Mouse (Mus musculus): Measurements from ENCODE around the gene Tmem192. TPM values are rescaled to one million over a fixed set of nuclear protein-coding genes. Genes with fewer than 3 reads are reported as not detected.
"Not testable (repeated sequence)": the region's sequence is repeated elsewhere in the genome, so short reads cannot be mapped to it uniquely, and the experiment has no call there.

Tmem192 gene
- total RNA-seq, 2 experiments from 2014 or later = 17.6 to 32.4 TPM

GRCm38 (mm10) chr8:64959025-64959424 is 12.0 kb downstream of the Tmem192 start:
- 0 out of 2 replicates have a peak, but pooled peaks have one; percentile 34 for ATAC-seq (replicated peaks; ENCODE audit: poor library complexity)

GRCm38 (mm10) chr8:64962836-64963235 is 15.9 kb downstream of the Tmem192 start:
- ATAC-seq (replicated peaks; ENCODE audit: poor library complexity) = peak; percentile 73

GRCm38 (mm10) chr8:64983150-64983897 is 36.3 kb downstream of the Tmem192 start:
- no peak for ATAC-seq (replicated peaks; ENCODE audit: poor library complexity)

DNA sequence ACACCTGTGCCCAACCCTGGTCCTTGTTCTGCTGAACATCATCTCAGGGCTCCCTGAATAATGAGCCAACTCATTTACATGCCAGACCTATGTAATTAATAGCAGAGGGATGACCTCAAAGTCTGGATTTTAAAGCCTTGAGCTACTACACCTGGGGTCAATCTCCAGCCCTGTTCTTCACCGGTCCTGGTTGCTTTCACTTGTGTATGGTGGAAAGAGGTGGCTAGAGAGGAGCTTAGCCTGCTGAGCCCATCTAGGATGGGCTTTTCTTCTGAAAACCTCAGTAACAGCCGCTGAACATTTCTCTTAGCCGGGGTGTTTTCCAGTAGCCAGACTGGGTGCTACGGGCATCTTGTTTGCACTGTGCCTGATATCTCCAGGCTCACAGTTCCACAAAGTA is 40.7 kb downstream of the Tmem192 start, which contains the start of gene Trim75:
Gene Trim75 (minus strand): TSS at position 101 of the 400 bp plus-strand sequence.
- no peak for ATAC-seq (replicated peaks; ENCODE audit: poor library complexity)

DNA sequence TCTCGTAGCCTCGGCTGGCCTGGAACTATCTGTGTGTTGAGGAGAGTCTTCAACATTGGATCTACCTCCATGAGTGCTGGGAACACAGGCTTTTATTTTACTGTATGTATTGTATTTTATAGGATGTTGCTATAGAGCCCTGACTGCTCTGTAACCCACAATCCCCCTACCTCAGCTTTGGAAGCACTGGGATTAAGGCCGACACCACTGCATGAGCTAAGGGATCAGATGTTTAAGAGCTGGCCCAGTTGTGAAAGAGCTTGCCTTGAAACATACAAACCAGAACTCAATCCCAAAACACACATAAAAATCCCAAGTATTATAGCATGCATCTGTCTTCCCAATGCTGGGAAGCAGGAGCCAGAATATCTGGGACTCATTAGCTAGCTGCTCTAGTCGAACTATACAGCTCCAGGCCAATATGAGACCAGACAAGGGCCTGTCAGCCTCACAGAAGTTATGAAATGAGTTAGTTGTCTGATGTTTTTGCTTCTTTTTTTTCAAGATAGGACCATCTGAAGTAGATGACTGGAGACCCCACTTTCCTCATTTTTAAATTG is 51.9 kb downstream of the Tmem192 start:
- ATAC-seq (replicated peaks; ENCODE audit: poor library complexity) = no peak

GRCm38 (mm10) chr8:65007616-65008015 is 60.6 kb downstream of the Tmem192 start:
- not testable (repeated sequence) for ATAC-seq (replicated peaks; ENCODE audit: poor library complexity)

DNA sequence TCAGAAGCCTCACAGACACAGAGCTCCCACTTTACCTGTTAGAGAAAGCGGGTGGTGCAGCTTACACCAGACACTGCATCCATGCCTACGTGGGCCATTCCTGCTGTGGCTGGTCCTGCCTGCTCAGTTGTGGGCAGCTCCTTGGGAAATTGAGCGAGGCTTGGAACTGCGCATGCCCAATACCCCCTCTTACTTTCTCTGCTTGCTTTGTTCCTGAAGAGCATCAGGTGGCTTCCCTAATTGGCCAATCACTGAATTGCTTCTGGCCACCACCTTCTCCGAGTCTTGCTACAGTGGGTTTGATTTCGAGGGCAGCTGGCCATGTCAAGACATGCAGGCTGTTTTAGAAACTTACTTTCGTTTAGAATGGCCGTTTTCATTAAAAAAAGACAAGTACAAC is 71.4 kb downstream of the Tmem192 start, which contains the start of the genes Trim61 and Trim60:
Gene Trim61 (minus strand): TSS at position 101 of the 400 bp plus-strand sequence.
Gene Trim60 (minus strand): TSS at position 162 of the 400 bp plus-strand sequence.
- no peak for ATAC-seq (replicated peaks; ENCODE audit: poor library complexity)

Other genes starting within 250 kb of the Tmem192 start
- 22.8 and 23.8 TPM in 2 replicates for gene Msmo1, start 213.4 kb upstream of the Tmem192 start, total RNA-seq (2015)
- gene Msmo1, start 213.4 kb upstream of the Tmem192 start, total RNA-seq (2017) = 46.0 and 51.2 TPM in 2 replicates
- gene Klhl2, start 97.2 kb upstream of the Tmem192 start, total RNA-seq (2015) = 10.3 and 13.7 TPM in 2 replicates
- gene Klhl2, start 97.2 kb upstream of the Tmem192 start, total RNA-seq (2017) = 13.5 and 13.9 TPM in 2 replicates
- gene Trim75, start 40.6 kb downstream of the Tmem192 start, total RNA-seq (2015) = not detected in 2 replicates
- not detected in 2 replicates for gene Trim75, start 40.6 kb downstream of the Tmem192 start, total RNA-seq (2017)
- not detected in 2 replicates for gene Trim61, start 71.3 kb downstream of the Tmem192 start, total RNA-seq (2015)
- not detected in 2 replicates for gene Trim61, start 71.3 kb downstream of the Tmem192 start, total RNA-seq (2017)
- gene Trim60, start 71.4 kb downstream of the Tmem192 start, total RNA-seq (2015) = not detected in 2 replicates
- not detected in 2 replicates for gene Trim60, start 71.4 kb downstream of the Tmem192 start, total RNA-seq (2017)
- gene Apela, start 90.2 kb downstream of the Tmem192 start, total RNA-seq (2015) = not detected in 2 replicates
- gene Apela, start 90.2 kb downstream of the Tmem192 start, total RNA-seq (2017) = not detected in 2 replicates
- gene Gm10663, start 127.8 kb downstream of the Tmem192 start, total RNA-seq (2015) = not detected in 2 replicates
- not detected in 2 replicates for gene Gm10663, start 127.8 kb downstream of the Tmem192 start, total RNA-seq (2017)
- not detected in 2 replicates for gene BC030870, start 182.4 kb downstream of the Tmem192 start, total RNA-seq (2015)
- not detected in 2 replicates for gene BC030870, start 182.4 kb downstream of the Tmem192 start, total RNA-seq (2017)

Measured in megakaryocyte progenitor cell, adult 5-6 weeks (primary cell).